Mouse (Mus musculus): ENCODE results near the gene Kcnj10.
A peak's percentile ranks its signal among the peaks of the same experiment; 100 is the strongest.

DNA sequence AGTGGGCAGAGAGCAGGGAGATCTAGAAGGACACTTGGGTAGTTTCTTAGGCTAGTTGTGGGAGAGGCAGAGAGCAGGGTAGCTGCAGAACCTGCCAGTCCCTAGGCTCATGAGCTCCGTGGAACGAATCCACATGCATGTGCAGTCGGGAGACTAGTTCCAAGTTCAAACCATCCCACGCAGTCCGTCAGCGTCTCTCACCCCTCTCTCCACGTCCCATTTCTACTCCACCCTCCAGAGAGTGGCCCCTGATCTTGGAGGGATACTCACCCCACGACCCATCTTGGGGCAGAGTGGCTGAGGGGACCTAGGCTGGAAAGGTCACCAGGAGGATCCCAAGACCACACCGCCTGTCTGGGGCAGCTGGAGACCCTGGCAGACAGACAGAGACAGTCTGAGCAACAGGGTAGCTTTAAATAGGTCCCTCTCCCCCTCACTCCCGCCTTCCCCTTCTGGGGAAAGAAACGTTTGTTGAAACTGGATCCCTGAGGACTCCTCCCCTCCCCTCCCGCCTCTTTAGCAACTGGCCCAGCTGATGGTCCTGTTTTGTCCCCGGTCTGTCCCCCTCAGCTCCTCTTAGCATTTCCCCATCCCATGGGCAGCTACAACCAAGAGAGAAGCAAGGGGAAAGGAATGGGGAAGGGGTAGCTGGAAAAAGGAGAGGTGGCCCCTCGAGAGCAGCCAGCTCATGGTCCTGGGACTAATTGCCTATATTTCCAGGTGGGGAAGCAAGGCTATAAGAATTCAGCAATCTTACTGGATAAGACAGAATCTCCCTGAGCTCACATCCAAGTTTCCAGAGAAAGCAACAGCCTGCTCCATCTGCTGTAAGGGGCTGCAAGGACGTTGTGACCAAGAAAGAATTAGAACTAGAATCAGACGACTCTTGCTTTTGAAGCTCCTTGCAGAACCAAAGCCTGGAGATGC, 43.1 kb upstream of the Kcnj10 start, which contains the start of gene Atp1a2:
- TF ChIP-seq CEBPB (IDR thresholded peaks at IDR 0.05; ENCODE audit: insufficient read depth, poor library complexity, severe bottlenecking): no peak
- no peak for TF ChIP-seq MAX (IDR thresholded peaks at IDR 0.05; ENCODE audit: low read depth)
- no peak for TF ChIP-seq E2F4 (IDR thresholded peaks at IDR 0.05; ENCODE audit: insufficient read depth)
- no peak for TF ChIP-seq USF1 (IDR thresholded peaks at IDR 0.05; ENCODE audit: low read depth)
- no peak for TF ChIP-seq TCF3 (IDR thresholded peaks at IDR 0.05; ENCODE audit: insufficient read length, low read depth)
- TF ChIP-seq POLR2A (IDR thresholded peaks at IDR 0.05; ENCODE audit: insufficient read length, low read depth): peak; percentile 62
- TF ChIP-seq POLR2AphosphoS2 (IDR thresholded peaks at IDR 0.05; ENCODE audit: insufficient read length, low read depth): peak; percentile 74
- TF ChIP-seq MYOG (IDR thresholded peaks at IDR 0.05; ENCODE audit: control insufficient read depth in 1 of 3, insufficient read depth in 1 of 3, insufficient read length in 2 of 3, low read depth in 2 of 3): peak in 2 of 3 experiments; percentile 67 to 83

All from myocyte (in vitro differentiated cells).